9 mouse cellular contexts compared by ENCODE assay signal in genomic region chr14:79769618-79770017, GRCm38 (mm10). TPM values are rescaled to one million over a fixed set of nuclear protein-coding genes. Genes with fewer than 3 reads are reported as not detected.
DNase-seq lines count a peak whose midpoint lies in the region; ATAC-seq lines count a peak whose summit lies in the region.
"Had no signal": no experiment of that assay in that cellular context is flagged by ENCODE, and none has a peak within 500 bp of the region (broad histone marks: within the 10 kb centered on the region; RNA-seq: fewer than 3 reads in every experiment).

No protein-coding gene starts in this region.

- peak overlapping the region; percentile 86 for H3K27ac ChIP-seq in hindbrain, embryonic 16.5 days (ENCODE audit: low read depth, low read length)

- peaks cover 40% of the 10 kb centered on the region for H3K4me1 ChIP-seq in hindbrain, embryonic 16.5 days (ENCODE audit: control insufficient read depth, insufficient read depth, low read depth, low read length)

- H3K27me3 ChIP-seq in hindbrain, embryonic 16.5 days (replicated peaks; ENCODE audit: control insufficient read depth, insufficient read depth, low read length): peaks cover 8% of the 10 kb centered on the region

- H3K9me3 ChIP-seq in hindbrain, embryonic 16.5 days (ENCODE audit: control insufficient read depth, low read length): no peaks in the 10 kb centered on the region

- peak; percentile 54 for DNase-seq in adrenal gland, adult 8-10 months
- DNase-seq in gastrocnemius, postnatal 14 days: peak; percentile 80
- DNase-seq in left cerebral cortex, postnatal 14 days (ENCODE audit: low spot score in 2 of 2): peak; percentile 46 to 71
- DNase-seq in right cerebral cortex, postnatal 36 days (ENCODE audit: low spot score in 2 of 2): peak; percentile 39 to 55

- under 1% methylated on average over 44 of the region's 46 CpGs for WGBS in hindbrain, embryonic 16.5 days

- H3K36me3 ChIP-seq in hindbrain, embryonic 16.5 days (ENCODE audit: control insufficient read depth, insufficient read depth, low read length): no peaks in the 10 kb centered on the region

- H3K9ac ChIP-seq in hindbrain, embryonic 16.5 days (ENCODE audit: low read depth, low read length): peak overlapping the region; percentile 72

- peak overlapping the region; percentile 88 for H3K4me2 ChIP-seq in hindbrain, embryonic 16.5 days (ENCODE audit: low read length)

- intact Hi-C loops in gastrocnemius, postnatal 14 days (cut with DNase I; ENCODE audit: low total_unique reads): loop anchor here (2.0 kb wide), 1 partner anchor 447 kb away; no protein-coding TSS in a partner anchor
- intact Hi-C loops in left cerebral cortex, postnatal 14 days (cut with DNase I): loop anchor here (1.0 to 10.0 kb wide), 4 partner anchors 115 to 447 kb away; no protein-coding TSS in a partner anchor

- H3K4me3 ChIP-seq in hindbrain, embryonic 16.5 days (ENCODE audit: low read length): peak overlapping the region; percentile 52
- H3K4me3 ChIP-seq: erythroblast, embryonic 14.5 days had no signal

- peak; percentile 84 for ATAC-seq in common myeloid progenitor, adult 5-6 weeks (replicated peaks; ENCODE audit: low read depth, poor library complexity, severe bottlenecking)
- ATAC-seq in hindbrain, embryonic 16.5 days: peak; percentile 8
- peak; percentile 88 for ATAC-seq in megakaryocyte progenitor cell, adult 5-6 weeks (replicated peaks; ENCODE audit: poor library complexity)
- no peak for ATAC-seq in inflammation-experienced regulatory T-cells, adult 6 months

RNA-seq across cellular contexts. Expression of gene Pcdh8, which starts 1.5 kb away (rescaled TPM):
- total RNA-seq in adrenal gland, adult 8-10 months (2022): under 1 TPM in 3 of 4 experiments, not detected in 1; 0.08 to 0.61 (median 0.21) TPM
- total RNA-seq in common myeloid progenitor, adult 5-6 weeks (2017): not detected in 2 replicates
- not detected for total RNA-seq in gastrocnemius, postnatal 14 days (2021)
- 35.7 and 42.8 TPM in 2 replicates for polyA plus RNA-seq in hindbrain, embryonic 16.5 days (2015; fragmentation: Nextera tagmentation; extraction: Ambion mirVana)
- 10 to 100 TPM; 58.3 to 63.1 TPM for total RNA-seq in left cerebral cortex, postnatal 14 days (2021)
- total RNA-seq in megakaryocyte progenitor cell, adult 5-6 weeks (2015): not detected in 2 replicates
- total RNA-seq in megakaryocyte progenitor cell, adult 5-6 weeks (2017): not detected in 2 replicates
- polyA plus RNA-seq in inflammation-experienced regulatory T-cells, adult 6 months (2017; shearing (Covaris generic)): not detected
- polyA plus RNA-seq: erythroblast, embryonic 14.5 days had no signal

Comparison
In these comparisons a context has a peak if more than half of its experiments do, and no peak if none do; other contexts are left out.
1. RNA of gene Pcdh8, which starts 1.5 kb away (total RNA-seq): 58.3 to 63.1 TPM in left cerebral cortex, postnatal 14 days; 0.08 to 0.61 TPM in adrenal gland, adult 8-10 months, not detected in gastrocnemius, postnatal 14 days, not detected in common myeloid progenitor, adult 5-6 weeks and not detected in megakaryocyte progenitor cell, adult 5-6 weeks; every median in the first group is over 10 times any median in the second.
2. Peak in every context shown above with its lines, with median percentiles within 50 percentile points of each other: DNase-seq.